Mouse (Mus musculus) erythroblast, embryonic 14.5 days (primary cell): ENCODE data around the gene Adgrf1.

Source experiments
- GATA1 ChIP-seq: IDR thresholded peaks from 2 replicates; pipeline ENCODE4 v1.6.1; 2012; ENCODE audit warnings: low read length, inconsistent platforms, mixed read lengths
- TAL1 ChIP-seq: IDR thresholded peaks from 3 replicates; pipeline ENCODE4 v1.6.1; 2012; ENCODE audit warnings: low read length, inconsistent platforms, mixed read lengths

DNA sequence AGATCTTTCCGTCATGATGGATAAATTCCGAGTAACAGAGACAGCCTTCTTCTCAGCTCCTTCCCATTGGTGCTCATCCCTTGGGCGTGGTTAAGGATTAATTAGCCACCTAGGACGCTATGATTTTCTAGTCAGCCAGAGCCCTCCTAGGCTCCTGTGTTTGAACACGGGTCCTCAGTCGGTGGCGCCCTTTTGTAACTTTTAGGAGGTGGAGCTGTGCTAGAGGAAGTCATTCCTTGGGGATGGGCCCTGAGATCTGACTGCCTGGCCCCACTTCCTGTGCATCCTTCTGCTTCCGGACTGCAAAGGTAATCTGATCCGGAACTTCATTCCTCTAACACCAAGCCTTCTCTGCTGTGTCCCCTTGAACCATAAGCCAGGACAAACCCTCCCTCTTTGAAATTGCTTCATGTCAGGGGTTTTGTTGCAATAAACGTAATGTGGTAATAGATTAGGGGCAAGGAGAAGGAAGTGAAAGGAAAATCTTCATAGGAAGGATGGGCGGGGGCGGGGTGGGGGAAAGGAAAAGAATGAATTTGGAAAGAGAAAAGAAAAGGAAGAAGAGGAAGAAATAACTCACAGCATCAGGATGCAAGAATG is 13.5 kb upstream of the Adgrf1 start:
- TF ChIP-seq GATA1, result no peak
- no peak for TF ChIP-seq TAL1
